Comparison of ENCODE assay signal across 16 mouse cellular contexts in genomic region chr17:30395261-30395660, GRCm38 (mm10).
DNase-seq lines count a peak whose midpoint lies in the region.
"Had no signal": no experiment of that assay in that cellular context is flagged by ENCODE, and none has a peak within 500 bp of the region (broad histone marks: within the 10 kb centered on the region; RNA-seq: fewer than 3 reads in every experiment).

No protein-coding gene starts in this region.

- intact Hi-C loops in gastrocnemius, postnatal 36 days (cut with DNase I): no loop called here
- intact Hi-C loops in gastrocnemius, postnatal 14 days (cut with DNase I; ENCODE audit: low total_unique reads): no loop called here

- peak; percentile 67 for DNase-seq in gastrocnemius, adult 18-20 months (ENCODE audit: low spot score)
- DNase-seq in gastrocnemius, postnatal 10 days: no peak
- peak; percentile 26 to 53 for DNase-seq in gastrocnemius, adult 8-10 months (ENCODE audit: low spot score in 2 of 2)
- no peak for DNase-seq in gastrocnemius, postnatal 36 days
- peak; percentile 29 for DNase-seq in gastrocnemius, postnatal 14 days
- DNase-seq in skeletal muscle tissue, adult 2 months (ENCODE audit: low read depth, low spot score): peak; percentile 67
- DNase-seq in layer of hippocampus, postnatal 36 days: no peak
- DNase-seq: adrenal gland, adult 8-10 months; adrenal gland, postnatal 14 days; adrenal gland, postnatal 36 days; B cell, adult 2 months; cerebellum, adult 11-12 months; cerebellum, adult 2 months; cerebellum, adult 9-10 months; cerebellum, postnatal 10 days; cerebellum, postnatal 25 days had no signal

Comparison
In these comparisons a context has a peak if more than half of its experiments do, and no peak if none do; other contexts are left out.
1. DNase-seq: peak in gastrocnemius, adult 18-20 months (single experiment), gastrocnemius, adult 8-10 months (2 of 2), gastrocnemius, postnatal 14 days (single experiment) and skeletal muscle tissue, adult 2 months (single experiment); none in gastrocnemius, postnatal 10 days (single experiment), gastrocnemius, postnatal 36 days (0 of 2) and layer of hippocampus, postnatal 36 days (0 of 2).